Mouse (Mus musculus) midbrain, embryonic 15.5 days (tissue): ENCODE data around the gene Polr1a. TPM values are rescaled to one million over a fixed set of nuclear protein-coding genes. Genes with fewer than 3 reads are reported as not detected.

Experiments
- ATAC-seq: fragments of 200-750 bp; cut with Nextera tagmentation; replicated peaks from 2 replicates; pipeline ENCODE4 v1.8.0; 2017; ENCODE audit warnings: moderate TSS enrichment
- H3K27ac ChIP-seq: fragments of 300-500 bp; sonication (generic); 2 replicates; pipeline ENCODE4 v1.5.1; 2015; ENCODE audit warnings: mild to moderate bottlenecking, inconsistent platforms
- H3K27me3 ChIP-seq: fragments of 300-500 bp; sonication (generic); replicated peaks from 2 replicates; pipeline ENCODE4 v1.6.1; 2015; ENCODE audit warnings: inconsistent platforms
- H3K36me3 ChIP-seq: fragments of 300-500 bp; sonication (generic); replicated peaks from 2 replicates; pipeline ENCODE4 v1.6.1; 2015; ENCODE audit warnings: inconsistent platforms
- H3K4me1 ChIP-seq: fragments of 300-500 bp; sonication (generic); 2 replicates; pipeline ENCODE4 v1.6.1; 2015; ENCODE audit warnings: inconsistent platforms
- H3K4me2 ChIP-seq: fragments of 300-500 bp; sonication (generic); 2 replicates; pipeline ENCODE4 v1.6.1; 2015; ENCODE audit warnings: inconsistent platforms, mild to moderate bottlenecking, moderate library complexity
- H3K4me3 ChIP-seq: fragments of 300-500 bp; sonication (generic); 2 replicates; pipeline ENCODE4 v1.5.1; 2015; ENCODE audit warnings: mild to moderate bottlenecking, inconsistent platforms
- H3K9ac ChIP-seq: fragments of 300-500 bp; sonication (generic); 2 replicates; pipeline ENCODE4 v1.6.1; 2015; ENCODE audit warnings: mild to moderate bottlenecking, inconsistent platforms
- H3K9me3 ChIP-seq: fragments of 300-500 bp; sonication (generic); 2 replicates; pipeline ENCODE4 v1.6.1; 2016; ENCODE audit warnings: inconsistent platforms
- whole genome bisulfite sequencing: fragments of 180-500 bp; shearing (Covaris S2); methylation state at CpG from one replicate; pipeline ENCODE4 v1.1.7; 2015; ENCODE audit warnings: mixed read lengths; 5-methylcytosine and 5-hydroxymethylcytosine counted together
- polyA plus RNA-seq: library from polyadenylated mRNA; unstranded; fragments of >200 nt; fragmentation: Nextera tagmentation; extraction: Ambion mirVana; gene quantifications from 2 replicates; pipeline ENCODE4 v1.2.1, GENCODE M21; 2015

Polr1a gene
- polyA plus RNA-seq, 1 experiment from 2014 or later: 21.0 TPM

- 92% methylated on average over 5 of the region's 5 CpGs for WGBS
Measured at GRCm38 (mm10) chr6:71962119-71962518, 53.3 kb downstream of the Polr1a start.

GRCm38 (mm10) chr6:71962706-71963105, 53.9 kb downstream of the Polr1a start:
- ATAC-seq: no peak
- H3K4me1 ChIP-seq: no peaks in the 10 kb centered on the region
- no peak overlapping the region for H3K4me2 ChIP-seq
- no peak overlapping the region for H3K4me3 ChIP-seq
- no peaks in the 10 kb centered on the region for H3K9me3 ChIP-seq
- H3K9ac ChIP-seq: no peak overlapping the region
- no peaks in the 10 kb centered on the region for H3K27me3 ChIP-seq
- peaks cover 10% of the 10 kb centered on the region for H3K36me3 ChIP-seq
- no peak overlapping the region for H3K27ac ChIP-seq
- 95% methylated on average over 6 of the region's 6 CpGs for WGBS

More at GRCm38 (mm10) chr6:71962119-71962518, 53.3 kb downstream of the Polr1a start:
- ATAC-seq: no peak
- H3K9me3 ChIP-seq: no peaks in the 10 kb centered on the region
- no peak overlapping the region for H3K9ac ChIP-seq
- no peak overlapping the region for H3K4me2 ChIP-seq
- H3K27me3 ChIP-seq: no peaks in the 10 kb centered on the region
- H3K4me3 ChIP-seq: no peak overlapping the region
- H3K4me1 ChIP-seq: no peaks in the 10 kb centered on the region
- peaks cover 4% of the 10 kb centered on the region for H3K36me3 ChIP-seq
- H3K27ac ChIP-seq: no peak overlapping the region

GRCm38 (mm10) chr6:71963561-71963960, 54.7 kb downstream of the Polr1a start:
- Histone ChIP-seq H3K9me3 (no peaks in the 10 kb centered on the region), H3K4me2 (no peak overlapping the region), H3K4me1 (no peaks in the 10 kb centered on the region), H3K36me3 (peaks cover 10% of the 10 kb centered on the region), H3K27ac (no peak overlapping the region), H3K27me3 (no peaks in the 10 kb centered on the region), H3K4me3 (no peak overlapping the region), H3K9ac (no peak overlapping the region)
- ATAC-seq: no peak
- 92% methylated on average over 11 of the region's 11 CpGs for WGBS

GRCm38 (mm10) chr6:71966683-71967303, 57.9 kb downstream of the Polr1a start:
- H3K4me2 ChIP-seq: no peak overlapping the region
- no peak for ATAC-seq
- H3K9me3 ChIP-seq: no peaks in the 10 kb centered on the region
- H3K9ac ChIP-seq: no peak overlapping the region
- peaks cover 24% of the 10 kb centered on the region for H3K36me3 ChIP-seq
- H3K27me3 ChIP-seq: no peaks in the 10 kb centered on the region
- no peaks in the 10 kb centered on the region for H3K4me1 ChIP-seq
- H3K27ac ChIP-seq: no peak overlapping the region
- 92% methylated on average over 5 of the region's 5 CpGs for WGBS
- H3K4me3 ChIP-seq: no peak overlapping the region

GRCm38 (mm10) chr6:71967847-71968246, 59.0 kb downstream of the Polr1a start:
- Histone ChIP-seq H3K9ac (no peak overlapping the region), H3K4me2 (no peak overlapping the region), H3K9me3 (no peaks in the 10 kb centered on the region), H3K27ac (no peak overlapping the region), H3K27me3 (no peaks in the 10 kb centered on the region), H3K36me3 (peaks cover 30% of the 10 kb centered on the region), H3K4me3 (no peak overlapping the region), H3K4me1 (no peaks in the 10 kb centered on the region)
- ATAC-seq: no peak
- WGBS: 88% methylated on average over 7 of the region's 7 CpGs

GRCm38 (mm10) chr6:71969459-71969858, 60.6 kb downstream of the Polr1a start:
- H3K27me3 ChIP-seq: no peaks in the 10 kb centered on the region
- H3K36me3 ChIP-seq: peaks cover 32% of the 10 kb centered on the region
- ATAC-seq: no peak
- no peak overlapping the region for H3K4me2 ChIP-seq
- H3K4me3 ChIP-seq: no peak overlapping the region
- no peaks in the 10 kb centered on the region for H3K9me3 ChIP-seq
- 89% methylated on average over 7 of the region's 7 CpGs for WGBS
- H3K9ac ChIP-seq: no peak overlapping the region
- no peaks in the 10 kb centered on the region for H3K4me1 ChIP-seq
- H3K27ac ChIP-seq: no peak overlapping the region

- H3K4me1 ChIP-seq: no peaks in the 10 kb centered on the region
- H3K9ac ChIP-seq: no peak overlapping the region
- H3K27me3 ChIP-seq: no peaks in the 10 kb centered on the region
- H3K27ac ChIP-seq: no peak overlapping the region
- H3K4me3 ChIP-seq: no peak overlapping the region
- ATAC-seq: no peak
- no peaks in the 10 kb centered on the region for H3K9me3 ChIP-seq
- no peak overlapping the region for H3K4me2 ChIP-seq
- 69% methylated on average over 2 of the region's 2 CpGs for WGBS
- peaks cover 39% of the 10 kb centered on the region for H3K36me3 ChIP-seq
Measured at GRCm38 (mm10) chr6:71970154-71970553, 61.3 kb downstream of the Polr1a start.

- H3K9ac ChIP-seq: no peak overlapping the region
- no peak overlapping the region for H3K27ac ChIP-seq
- no peak for ATAC-seq
- H3K36me3 ChIP-seq: peaks cover 34% of the 10 kb centered on the region
- H3K4me1 ChIP-seq: no peaks in the 10 kb centered on the region
- H3K9me3 ChIP-seq: no peaks in the 10 kb centered on the region
- no peak overlapping the region for H3K4me2 ChIP-seq
- 93% methylated on average over 7 of the region's 7 CpGs for whole genome bisulfite sequencing
- no peaks in the 10 kb centered on the region for H3K27me3 ChIP-seq
- H3K4me3 ChIP-seq: no peak overlapping the region
Measured at GRCm38 (mm10) chr6:71976592-71976991, 67.7 kb downstream of the Polr1a start.

GRCm38 (mm10) chr6:71980165-71980564, 71.3 kb downstream of the Polr1a start:
- no peak overlapping the region for H3K9ac ChIP-seq
- H3K27me3 ChIP-seq: no peaks in the 10 kb centered on the region
- no peak overlapping the region for H3K27ac ChIP-seq
- H3K4me1 ChIP-seq: no peaks in the 10 kb centered on the region
- no peak overlapping the region for H3K4me2 ChIP-seq
- peaks cover 20% of the 10 kb centered on the region for H3K36me3 ChIP-seq
- WGBS: 84% methylated on average over 8 of the region's 8 CpGs
- no peak overlapping the region for H3K4me3 ChIP-seq
- no peak for ATAC-seq
- no peaks in the 10 kb centered on the region for H3K9me3 ChIP-seq

GRCm38 (mm10) chr6:71980587-71980986, 71.7 kb downstream of the Polr1a start:
- Histone ChIP-seq H3K4me1 (no peaks in the 10 kb centered on the region), H3K27ac (no peak overlapping the region), H3K9me3 (no peaks in the 10 kb centered on the region), H3K36me3 (peaks cover 19% of the 10 kb centered on the region), H3K27me3 (no peaks in the 10 kb centered on the region), H3K4me2 (no peak overlapping the region), H3K4me3 (no peak overlapping the region), H3K9ac (no peak overlapping the region)
- WGBS: 92% methylated on average over 2 of the region's 2 CpGs
- ATAC-seq: no peak

GRCm38 (mm10) chr6:71981450-71981849, 72.6 kb downstream of the Polr1a start:
- H3K4me2 ChIP-seq: no peak overlapping the region
- no peaks in the 10 kb centered on the region for H3K4me1 ChIP-seq
- H3K4me3 ChIP-seq: no peak overlapping the region
- no peak overlapping the region for H3K9ac ChIP-seq
- 94% methylated on average over 4 of the region's 4 CpGs for WGBS
- H3K9me3 ChIP-seq: no peaks in the 10 kb centered on the region
- peaks cover 12% of the 10 kb centered on the region for H3K36me3 ChIP-seq
- no peak overlapping the region for H3K27ac ChIP-seq
- ATAC-seq: no peak
- H3K27me3 ChIP-seq: no peaks in the 10 kb centered on the region

GRCm38 (mm10) chr6:71985984-71986383, 77.1 kb downstream of the Polr1a start:
- Histone ChIP-seq H3K27me3 (no peaks in the 10 kb centered on the region), H3K4me2 (no peak overlapping the region), H3K9ac (no peak overlapping the region), H3K27ac (no peak overlapping the region), H3K4me1 (no peaks in the 10 kb centered on the region), H3K9me3 (no peaks in the 10 kb centered on the region), H3K36me3 (no peaks in the 10 kb centered on the region), H3K4me3 (no peak overlapping the region)
- 93% methylated on average over 4 of the region's 4 CpGs for WGBS
- ATAC-seq: no peak

GRCm38 (mm10) chr6:71987546-71988248, 78.8 kb downstream of the Polr1a start:
- no peak for ATAC-seq
- no peak overlapping the region for H3K4me2 ChIP-seq
- no peak overlapping the region for H3K9ac ChIP-seq
- H3K36me3 ChIP-seq: no peaks in the 10 kb centered on the region
- WGBS: 84% methylated on average over 7 of the region's 7 CpGs
- H3K4me1 ChIP-seq: 0 out of 2 replicates have a peak, but pooled peaks cover 4% of the 10 kb centered on the region
- H3K27ac ChIP-seq: no peak overlapping the region
- H3K9me3 ChIP-seq: no peaks in the 10 kb centered on the region
- H3K4me3 ChIP-seq: no peak overlapping the region
- no peaks in the 10 kb centered on the region for H3K27me3 ChIP-seq
